Mouse (Mus musculus) embryonic facial prominence, embryonic 12.5 days (tissue): ENCODE data around the gene Pdik1l. TPM values are rescaled to one million over a fixed set of nuclear protein-coding genes. Genes with fewer than 3 reads are reported as not detected.

Source experiments
- polyA plus RNA-seq: library from polyadenylated mRNA; unstranded; fragments of >200 nt; fragmentation: Nextera tagmentation; extraction: Ambion mirVana; gene quantifications from 2 replicates; pipeline ENCODE4 v1.2.1, GENCODE M21; 2016

Pdik1l gene
- polyA plus RNA-seq, 1 experiment from 2014 or later = 24.8 TPM

Other genes starting within 250 kb of the Pdik1l start
- gene Zfp683, start 234.1 kb downstream of the Pdik1l start, polyA plus RNA-seq = not detected in 2 replicates
- gene Crybg2, start 227.1 kb downstream of the Pdik1l start, polyA plus RNA-seq = 2.9 and 4.0 TPM in 2 replicates
- gene Cd52, start 192.8 kb downstream of the Pdik1l start, polyA plus RNA-seq = 8.0 and 8.3 TPM in 2 replicates
- gene Ubxn11, start 185.3 kb downstream of the Pdik1l start, polyA plus RNA-seq = 10.4 and 11.5 TPM in 2 replicates
- gene Sh3bgrl3, start 159.1 kb downstream of the Pdik1l start, polyA plus RNA-seq = 345 and 360 TPM in 2 replicates
- gene Cep85, start 100.8 kb downstream of the Pdik1l start, polyA plus RNA-seq = 32.0 and 34.9 TPM in 2 replicates
- not detected in 2 replicates for gene Gm7534, start 84.9 kb downstream of the Pdik1l start, polyA plus RNA-seq
- gene Catsper4, start 60.5 kb downstream of the Pdik1l start, polyA plus RNA-seq = 0.15 TPM in 1 of 2 replicates, not detected in the other
- gene Cnksr1, start 49.5 kb downstream of the Pdik1l start, polyA plus RNA-seq = 2.1 and 2.5 TPM in 2 replicates
- 1.4 and 1.7 TPM in 2 replicates for gene E130218I03Rik, start 44.2 kb downstream of the Pdik1l start, polyA plus RNA-seq
- gene Zfp593, start 42.3 kb downstream of the Pdik1l start, polyA plus RNA-seq = 19.5 and 19.8 TPM in 2 replicates
- gene Gm30191, start 41.0 kb downstream of the Pdik1l start, polyA plus RNA-seq = not detected in 2 replicates
- 6.3 and 6.4 TPM in 2 replicates for gene Grrp1, start 33.8 kb downstream of the Pdik1l start, polyA plus RNA-seq
- gene Trim63, start 27.2 kb upstream of the Pdik1l start, polyA plus RNA-seq = 1.2 and 2.6 TPM in 2 replicates
- 0.05 and 0.20 TPM in 2 replicates for gene Slc30a2, start 55.3 kb upstream of the Pdik1l start, polyA plus RNA-seq
- gene Extl1, start 96.0 kb upstream of the Pdik1l start, polyA plus RNA-seq = 2.1 and 3.4 TPM in 2 replicates
- gene Pafah2, start 108.4 kb upstream of the Pdik1l start, polyA plus RNA-seq = 11.2 and 11.7 TPM in 2 replicates
- gene Stmn1, start 180.4 kb upstream of the Pdik1l start, polyA plus RNA-seq = 2,563 and 2,644 TPM in 2 replicates
- 3.3 and 3.4 TPM in 2 replicates for gene Paqr7, start 208.8 kb upstream of the Pdik1l start, polyA plus RNA-seq
- gene Aunip, start 223.1 kb upstream of the Pdik1l start, polyA plus RNA-seq = 11.6 and 13.1 TPM in 2 replicates
- 135 and 139 TPM in 2 replicates for gene Mtfr1l, start 247.5 kb upstream of the Pdik1l start, polyA plus RNA-seq